Mouse (Mus musculus): ENCODE measurements around the gene Cds2. TPM values are rescaled to one million over a fixed set of nuclear protein-coding genes. Genes with fewer than 3 reads are reported as not detected.

The Cds2 gene
- total RNA-seq, 2 experiments from 2014 or later: 262 to 266 TPM

- H3K4me3 ChIP-seq: peak overlapping the region; percentile 71
- intact Hi-C loops (cut with DNase I): no loop called here
- no peak overlapping the region for H3K27ac ChIP-seq
- no peak for TF ChIP-seq CTCF (IDR thresholded peaks at IDR 0.05)
- DNase-seq (ENCODE audit: extremely low spot score in 1 of 2, low spot score in 2 of 2): no peak
Observed at GRCm38 (mm10) chr2:132251911-132252310, 11.0 kb upstream of the Cds2 start.

GRCm38 (mm10) chr2:132252542-132253528 is 10.1 kb upstream of the Cds2 start, which contains the start of gene Pcna:
TSS of gene Pcna (minus strand) at chr2:132253314.
- Histone ChIP-seq H3K4me3 (peak within 1 kb of the TSS; percentile 71), H3K27ac (peak within 1 kb of the TSS; percentile 82)
- no peak for TF ChIP-seq CTCF (IDR thresholded peaks at IDR 0.05)
- DNase-seq (ENCODE audit: extremely low spot score in 1 of 2, low spot score in 2 of 2): peak; percentile 96
- intact Hi-C loops (cut with DNase I): no loop called here

GRCm38 (mm10) chr2:132253603-132254002 is 9.3 kb upstream of the Cds2 start:
- TF ChIP-seq CTCF (IDR thresholded peaks at IDR 0.05): no peak
- H3K4me3 ChIP-seq: peak overlapping the region; percentile 71
- intact Hi-C loops (cut with DNase I): no loop called here
- no peak for DNase-seq (ENCODE audit: extremely low spot score in 1 of 2, low spot score in 2 of 2)
- peak overlapping the region; percentile 82 for H3K27ac ChIP-seq

GRCm38 (mm10) chr2:132257350-132258068 is 5.4 kb upstream of the Cds2 start:
- intact Hi-C loops (cut with DNase I): no loop called here
- no peak overlapping the region for H3K27ac ChIP-seq
- no peak overlapping the region for H3K4me3 ChIP-seq
- TF ChIP-seq CTCF (IDR thresholded peaks at IDR 0.05): no peak
- no peak for DNase-seq (ENCODE audit: extremely low spot score in 1 of 2, low spot score in 2 of 2)

GRCm38 (mm10) chr2:132260601-132261000 is 2.3 kb upstream of the Cds2 start:
- intact Hi-C loops (cut with DNase I): loop anchor here (5.0 kb wide), 2 partner anchors 37 to 227 kb away; no protein-coding TSS in a partner anchor
- no peak for TF ChIP-seq CTCF (IDR thresholded peaks at IDR 0.05)
- Histone ChIP-seq H3K4me3 (no peak overlapping the region), H3K27ac (no peak overlapping the region)
- no peak for DNase-seq (ENCODE audit: extremely low spot score in 1 of 2, low spot score in 2 of 2)

DNA sequence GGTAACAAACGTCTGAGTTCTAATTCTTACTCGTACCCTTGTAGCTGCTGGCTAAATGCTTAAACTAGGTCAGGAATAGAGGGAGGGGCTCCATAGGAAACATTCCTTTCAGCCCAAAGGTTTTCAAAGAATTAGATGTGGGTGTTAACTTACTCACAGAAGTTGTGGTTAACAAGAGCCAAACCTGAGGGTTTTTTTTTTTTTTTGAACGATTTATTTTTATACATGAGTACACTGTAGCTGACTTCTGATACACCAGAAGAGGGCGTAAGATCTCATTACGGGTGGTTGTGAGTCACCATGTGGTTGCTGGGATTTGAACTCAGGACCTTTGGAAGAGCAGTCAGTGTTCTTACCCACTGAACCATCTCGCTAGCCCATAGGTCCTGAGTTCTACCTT is 773 bp upstream of the Cds2 start:
- H3K27ac ChIP-seq: no peak overlapping the region
- intact Hi-C loops (cut with DNase I): loop anchor here (2.0 to 5.0 kb wide), 3 partner anchors 35 to 225 kb away; no protein-coding TSS in a partner anchor
- H3K4me3 ChIP-seq: no peak overlapping the region
- no peak for DNase-seq (ENCODE audit: extremely low spot score in 1 of 2, low spot score in 2 of 2)
- TF ChIP-seq CTCF (IDR thresholded peaks at IDR 0.05): no peak

DNA sequence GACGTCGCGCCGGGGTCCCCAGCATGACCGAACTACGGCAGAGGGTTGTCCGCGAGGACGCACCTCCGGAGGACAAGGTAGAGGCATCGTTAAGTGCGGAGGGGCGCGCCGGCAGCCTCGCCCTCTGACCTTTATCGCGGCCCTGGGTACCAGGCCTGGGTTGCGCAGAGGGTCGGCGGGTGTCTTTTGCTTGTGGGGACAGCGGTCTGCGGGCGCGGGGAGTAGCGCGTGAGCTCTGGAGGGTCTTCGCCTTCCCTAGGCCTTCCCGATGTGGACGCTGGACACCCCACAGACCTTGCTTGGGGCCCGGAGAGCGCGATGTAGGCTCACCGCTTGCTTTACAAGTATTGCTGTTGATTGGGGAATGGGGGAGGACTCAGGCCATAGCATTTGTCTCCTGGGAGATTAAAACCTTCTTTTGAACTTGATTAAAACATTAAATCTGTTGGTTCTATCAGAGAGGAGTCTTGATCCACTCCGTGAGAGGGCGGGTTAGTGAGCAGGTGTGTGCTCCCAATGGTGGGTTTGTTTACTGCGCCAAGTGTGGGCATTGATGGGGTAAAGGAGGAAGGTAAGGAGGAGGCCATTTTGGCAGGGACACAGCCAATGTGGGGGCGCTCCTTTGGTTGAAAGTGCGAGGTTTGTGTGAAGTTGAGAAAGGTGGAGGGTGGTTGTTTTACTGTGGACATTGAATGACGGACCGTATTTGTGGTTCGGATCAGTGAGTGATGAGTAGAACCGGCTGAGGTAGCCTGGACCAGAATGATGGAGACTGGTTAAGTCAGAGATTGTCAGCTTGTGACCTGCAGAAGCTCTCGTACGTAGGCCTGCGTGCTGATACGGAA is 695 bp downstream of the Cds2 start:
- Histone ChIP-seq H3K4me3 (peak overlapping the region; percentile 100), H3K27ac (peak overlapping the region; percentile 95)
- intact Hi-C loops (cut with DNase I): loop anchor here (2.0 to 5.0 kb wide), 4 partner anchors 19 to 224 kb away; no protein-coding TSS in a partner anchor
- peak in 1 of 2 experiments; percentile 47 for DNase-seq (ENCODE audit: extremely low spot score in 1 of 2, low spot score in 2 of 2)
- no peak for TF ChIP-seq CTCF (IDR thresholded peaks at IDR 0.05)

- intact Hi-C loops (cut with DNase I): loop anchor here (2.0 to 5.0 kb wide), 3 partner anchors 19 to 223 kb away; no protein-coding TSS in a partner anchor
- H3K27ac ChIP-seq: peak overlapping the region; percentile 95
Observed at GRCm38 (mm10) chr2:132264266-132264710, 1.3 kb downstream of the Cds2 start.

GRCm38 (mm10) chr2:132265196-132265595 is 2.2 kb downstream of the Cds2 start:
- intact Hi-C loops (cut with DNase I): loop anchor here (2.0 kb wide), 1 partner anchor 18 kb away; no protein-coding TSS in a partner anchor
- no peak for TF ChIP-seq CTCF (IDR thresholded peaks at IDR 0.05)
- no peak for DNase-seq (ENCODE audit: extremely low spot score in 1 of 2, low spot score in 2 of 2)
- Histone ChIP-seq H3K4me3 (no peak overlapping the region), H3K27ac (no peak overlapping the region)

More at GRCm38 (mm10) chr2:132264266-132264710, 1.3 kb downstream of the Cds2 start:
- TF ChIP-seq CTCF (IDR thresholded peaks at IDR 0.05): no peak
- no peak for DNase-seq (ENCODE audit: extremely low spot score in 1 of 2, low spot score in 2 of 2)
- H3K4me3 ChIP-seq: peak overlapping the region; percentile 100

DNA sequence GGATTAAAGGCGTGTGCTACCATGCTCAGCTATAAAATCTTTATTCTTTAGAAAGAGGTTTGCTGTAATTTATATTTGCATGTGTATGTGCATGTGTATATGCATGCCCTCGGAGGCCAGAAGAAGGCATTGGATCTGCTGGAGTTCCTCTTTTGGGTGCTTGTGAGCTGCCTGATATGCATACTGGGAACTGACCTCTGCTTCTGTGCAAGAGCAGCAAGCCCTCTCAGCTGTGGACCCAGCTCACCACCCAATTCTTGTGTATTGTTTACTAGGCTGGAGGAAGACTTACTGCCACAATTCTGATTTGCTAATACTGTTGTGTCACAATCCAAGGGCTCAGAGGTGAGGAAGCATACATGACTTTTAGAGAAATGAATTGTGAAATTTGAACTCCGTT is 3.1 kb downstream of the Cds2 start:
- Histone ChIP-seq H3K4me3 (no peak overlapping the region), H3K27ac (no peak overlapping the region)
- no peak for TF ChIP-seq CTCF (IDR thresholded peaks at IDR 0.05)
- no peak for DNase-seq (ENCODE audit: extremely low spot score in 1 of 2, low spot score in 2 of 2)
- intact Hi-C loops (cut with DNase I): no loop called here

DNA sequence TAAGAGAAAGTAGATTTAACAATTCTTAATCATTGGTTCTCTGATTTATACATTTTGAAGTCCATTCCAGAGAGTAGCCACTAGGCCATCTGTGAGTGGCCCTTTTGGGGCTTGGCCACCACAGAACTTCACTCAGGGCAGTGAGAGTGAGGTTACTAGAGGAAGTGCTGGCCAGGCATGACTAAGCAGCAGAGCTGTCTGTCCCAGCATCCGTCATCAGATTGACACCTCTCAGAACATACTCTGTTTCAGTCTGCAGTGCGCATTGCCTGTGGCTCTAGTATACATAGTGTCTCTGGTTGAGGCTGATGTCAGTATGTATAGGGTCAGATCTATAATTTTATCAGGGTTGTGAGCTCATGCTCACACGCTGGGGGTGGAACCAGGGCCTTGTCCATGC is 6.3 kb downstream of the Cds2 start:
- Histone ChIP-seq H3K4me3 (no peak overlapping the region), H3K27ac (peak overlapping the region; percentile 21; the same call in 1 of the 2 replicates)
- intact Hi-C loops (cut with DNase I): no loop called here
- no peak for DNase-seq (ENCODE audit: extremely low spot score in 1 of 2, low spot score in 2 of 2)
- TF ChIP-seq CTCF (IDR thresholded peaks at IDR 0.05): no peak

Measured in left cerebral cortex, adult 2 months (tissue).